1 mouse cellular context compared by ENCODE assay signal in genomic region chr4:149218476-149218875, GRCm38 (mm10).
TF ChIP-seq lines count a peak whose summit lies in the region.

No protein-coding gene starts in this region.

TF ChIP-seq in CH12.LX, 34 proteins besides CTCF, POLR2A, EP300 and RAD21 (continued from another document):
- TF ChIP-seq SMC3 (IDR thresholded peaks at IDR 0.05; ENCODE audit: low read depth, low read length) (no peak), RCOR1 (conservative IDR thresholded peaks at IDR 0.05; ENCODE audit: low read depth, low read length) (no peak)
